Mouse (Mus musculus) stomach, postnatal 0 days (tissue): ENCODE measurements around the gene Cdr2.
"Not testable (repeated sequence)": the region's sequence is repeated elsewhere in the genome, so short reads cannot be mapped to it uniquely, and the experiment has no call there.

Experiments used
- CTCF ChIP-seq: IDR thresholded peaks from 2 replicates; pipeline ENCODE4 v1.5.1; 2016; ENCODE audit warnings: antibody characterized with exemption, low read depth, mild to moderate bottlenecking, moderate library complexity
- EP300 ChIP-seq: optimal IDR thresholded peaks from 2 replicates; pipeline ENCODE3; 2016; ENCODE audit warnings: antibody characterized with exemption

- TF ChIP-seq CTCF, result peak; percentile 43
- not testable (repeated sequence) for TF ChIP-seq EP300
Measured at GRCm38 (mm10) chr7:120910172-120910571, 71.9 kb downstream of the Cdr2 start.
